8 mouse cellular contexts compared by ENCODE assay signal in genomic region chr6:72277508-72278166, GRCm38 (mm10). TPM values are rescaled to one million over a fixed set of nuclear protein-coding genes. Genes with fewer than 3 reads are reported as not detected.
A peak's percentile ranks its signal among the peaks of the same experiment; 100 is the strongest.
DNase-seq lines count a peak whose midpoint lies in the region; ATAC-seq lines count a peak whose summit lies in the region.
"Had no signal": no experiment of that assay in that cellular context is flagged by ENCODE, and none has a peak within 500 bp of the region (broad histone marks: within the 10 kb centered on the region; RNA-seq: fewer than 3 reads in every experiment).

No protein-coding gene starts in this region.

- DNase-seq in A20 (ENCODE audit: low read depth, low spot score) (peak; percentile 7), MN1 (ENCODE audit: low spot score) (peak; percentile 94)
- peak; percentile 74 for DNase-seq in heart, postnatal 14 days
- DNase-seq in natural killer cell, adult 2 months (ENCODE audit: low spot score in 2 of 2): no peak
- no peak for DNase-seq in spleen, postnatal 36 days (ENCODE audit: low spot score in 2 of 2)
- DNase-seq in spleen, adult 12 weeks (ENCODE audit: low spot score): no peak

- peak overlapping the region; percentile 29 for H3K9ac ChIP-seq in liver, embryonic 15.5 days

- no peak overlapping the region for H3K4me3 ChIP-seq in liver, embryonic 15.5 days (replicated peaks)

- no peaks in the 10 kb centered on the region for H3K36me3 ChIP-seq in liver, embryonic 15.5 days (replicated peaks)

- no peaks in the 10 kb centered on the region for H3K27me3 ChIP-seq in liver, embryonic 15.5 days

- intact Hi-C loops in heart, postnatal 14 days (cut with DNase I): no loop called here

- peaks cover 85% of the 10 kb centered on the region for H3K4me1 ChIP-seq in liver, embryonic 15.5 days (replicated peaks)

- 33% methylated on average over 9 of the region's 9 CpGs for WGBS in liver, embryonic 15.5 days (ENCODE audit: insufficient replicate concordance)

- H3K4me2 ChIP-seq in liver, embryonic 15.5 days: no peak overlapping the region

- 0 out of 2 replicates have a peak, but pooled peaks cover 3% of the 10 kb centered on the region for H3K9me3 ChIP-seq in liver, embryonic 15.5 days (replicated peaks)

- peak overlapping the region; percentile 95 for H3K27ac ChIP-seq in liver, embryonic 15.5 days (replicated peaks)

- ATAC-seq in liver, embryonic 15.5 days (ENCODE audit: insufficient read depth): no peak

RNA-seq across cellular contexts. Expression of gene Sftpb, which starts 26.8 kb away (rescaled TPM):
- total RNA-seq in heart, postnatal 14 days (2021): under 1 TPM in 1 of 2 experiments, not detected in 1; 0.81 TPM
- polyA plus RNA-seq in liver, embryonic 15.5 days (2015; fragmentation: Nextera tagmentation; extraction: Ambion mirVana): not detected in 2 replicates
- polyA plus RNA-seq: limb, embryonic 14.5 days had no signal

RNA-seq across cellular contexts. Expression of gene Atoh8, which starts 42.3 kb away (rescaled TPM):
- 10 to 100 TPM; 10.1 to 11.3 TPM for total RNA-seq in heart, postnatal 14 days (2021)
- 0.88 and 0.96 TPM in 2 replicates for polyA plus RNA-seq in liver, embryonic 15.5 days (2015; fragmentation: Nextera tagmentation; extraction: Ambion mirVana)

Comparison
In these comparisons a context has a peak if more than half of its experiments do, and no peak if none do; other contexts are left out.
1. DNase-seq: peak in A20 (single experiment), MN1 (single experiment) and heart, postnatal 14 days (2 of 2); none in natural killer cell, adult 2 months (0 of 2), spleen, postnatal 36 days (0 of 2) and spleen, adult 12 weeks (single experiment).